Mouse (Mus musculus) left cerebral cortex, postnatal 10 days (tissue): ENCODE measurements around the gene Pawr. TPM values are rescaled to one million over a fixed set of nuclear protein-coding genes. Genes with fewer than 3 reads are reported as not detected.
"Not testable (repeated sequence)": the region's sequence is repeated elsewhere in the genome, so short reads cannot be mapped to it uniquely, and the experiment has no call there.

ENCODE experiments used
- DNase-seq, 2 experiments: peaks; one replicate each; pipeline ENCODE4 v3.0.0; 2021 to 2022; ENCODE audit warnings: low spot score in 2 of 2, mixed read lengths in 1 of 2; ENCODE audit errors: extremely low spot score in 1 of 2
- intact Hi-C: fragments of 180-260 bp; cut with DNase I; formaldehyde crosslinking; loops from one replicate; pipeline ENCODE4 v1.15.1; 2025
- total RNA-seq, 2 experiments: library from RNA; stranded (reverse); gene quantifications; 2 replicates each; pipeline ENCODE4 v1.2.3; 2021

Pawr gene
- total RNA-seq, 2 experiments from 2014 or later, result 1.8 to 2.5 TPM

- intact Hi-C loops, result no loop called here
Measured at GRCm38 (mm10) chr10:108408025-108408424, 76.1 kb downstream of the Pawr start.

GRCm38 (mm10) chr10:108408437-108408836 lies 76.5 kb downstream of the Pawr start:
- intact Hi-C loops, result no loop called here
- DNase-seq, result no peak

More at GRCm38 (mm10) chr10:108408025-108408424, 76.1 kb downstream of the Pawr start:
- no peak for DNase-seq

GRCm38 (mm10) chr10:108408986-108409385 lies 77.1 kb downstream of the Pawr start:
- DNase-seq, result no peak
- intact Hi-C loops, result no loop called here

GRCm38 (mm10) chr10:108409529-108409928 lies 77.6 kb downstream of the Pawr start:
- intact Hi-C loops, result no loop called here
- no peak for DNase-seq

GRCm38 (mm10) chr10:108414936-108415635 lies 83.2 kb downstream of the Pawr start:
- intact Hi-C loops, result no loop called here

GRCm38 (mm10) chr10:108417448-108417847 lies 85.5 kb downstream of the Pawr start:
- intact Hi-C loops, result no loop called here
- no peak for DNase-seq

More at GRCm38 (mm10) chr10:108414936-108415635, 83.2 kb downstream of the Pawr start:
- no peak for DNase-seq

GRCm38 (mm10) chr10:108430553-108430952 lies 98.6 kb downstream of the Pawr start:
- DNase-seq, result no peak
- intact Hi-C loops, result no loop called here

GRCm38 (mm10) chr10:108432194-108432593 lies 100.3 kb downstream of the Pawr start:
- intact Hi-C loops, result no loop called here
- no peak for DNase-seq

GRCm38 (mm10) chr10:108433976-108434375 lies 102.1 kb downstream of the Pawr start:
- intact Hi-C loops, result no loop called here
- no peak for DNase-seq

GRCm38 (mm10) chr10:108435616-108436015 lies 103.7 kb downstream of the Pawr start:
- peak in 1 of 2 experiments; percentile 34 for DNase-seq
- intact Hi-C loops, result loop anchor here (2.0 kb wide), 1 partner anchor 135 kb away; no protein-coding TSS in a partner anchor

GRCm38 (mm10) chr10:108436365-108436764 lies 104.4 kb downstream of the Pawr start:
- intact Hi-C loops, result loop anchor here (2.0 kb wide), 1 partner anchor 136 kb away; no protein-coding TSS in a partner anchor

GRCm38 (mm10) chr10:108440251-108440650 lies 108.3 kb downstream of the Pawr start:
- intact Hi-C loops, DNase-seq: not testable (repeated sequence)

More at GRCm38 (mm10) chr10:108436365-108436764, 104.4 kb downstream of the Pawr start:
- DNase-seq, result no peak

- intact Hi-C loops, result no loop called here
- no peak for DNase-seq
Measured at GRCm38 (mm10) chr10:108443931-108444876, 112.3 kb downstream of the Pawr start.

GRCm38 (mm10) chr10:108445123-108445522 lies 113.2 kb downstream of the Pawr start:
- intact Hi-C loops, result no loop called here

GRCm38 (mm10) chr10:108445606-108446005 lies 113.7 kb downstream of the Pawr start:
- DNase-seq, result peak in 1 of 2 experiments; percentile 20
- intact Hi-C loops, result no loop called here

More at GRCm38 (mm10) chr10:108445123-108445522, 113.2 kb downstream of the Pawr start:
- DNase-seq, result no peak

- intact Hi-C loops, result no loop called here
- DNase-seq, result peak; percentile 36 to 77
Measured at GRCm38 (mm10) chr10:108446041-108446931, 114.4 kb downstream of the Pawr start.

GRCm38 (mm10) chr10:108447211-108447610 lies 115.3 kb downstream of the Pawr start:
- no peak for DNase-seq
- intact Hi-C loops, result no loop called here

- DNase-seq, result peak in 1 of 2 experiments; percentile 29
- intact Hi-C loops, result no loop called here
Measured at GRCm38 (mm10) chr10:108448421-108448820, 116.5 kb downstream of the Pawr start.
